Mouse (Mus musculus) layer of hippocampus, adult 11-12 months (tissue): ENCODE results near the gene Zswim1.

ENCODE experiments used
- DNase-seq: peaks from one replicate; pipeline ENCODE4 v3.0.0; 2022; ENCODE audit warnings: low spot score

Zswim1 gene

DNA sequence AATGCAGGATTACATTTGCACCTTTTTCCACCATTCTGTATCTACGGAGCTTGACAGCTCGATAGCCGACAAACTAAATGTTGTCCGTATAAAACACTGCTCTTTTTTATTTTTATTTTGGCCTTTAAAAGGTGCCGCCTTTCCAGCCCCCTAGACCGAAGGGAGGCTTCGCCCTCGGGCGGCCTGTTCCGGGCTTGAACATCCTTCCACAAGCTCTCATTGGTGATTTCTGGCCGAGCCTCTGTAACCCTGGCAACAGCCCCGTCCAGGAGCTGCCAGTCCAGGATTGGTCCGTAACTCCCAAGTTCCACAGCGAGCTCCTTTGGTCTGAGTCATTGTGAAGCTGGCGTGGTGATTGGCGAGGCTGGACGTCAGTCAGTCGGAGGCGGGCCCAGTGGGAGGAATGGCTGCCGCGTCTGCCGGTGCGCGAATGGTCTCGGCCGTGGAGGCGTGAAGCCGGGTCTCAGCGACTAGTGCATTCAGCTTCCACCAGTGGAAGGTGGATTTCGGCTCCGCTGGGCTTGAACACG, at the start of gene Zswim1:
Gene Zswim1, plus strand, starts transcription at position 51 of the 530 bp plus-strand sequence.
- DNase-seq, result peak; percentile 100

DNA sequence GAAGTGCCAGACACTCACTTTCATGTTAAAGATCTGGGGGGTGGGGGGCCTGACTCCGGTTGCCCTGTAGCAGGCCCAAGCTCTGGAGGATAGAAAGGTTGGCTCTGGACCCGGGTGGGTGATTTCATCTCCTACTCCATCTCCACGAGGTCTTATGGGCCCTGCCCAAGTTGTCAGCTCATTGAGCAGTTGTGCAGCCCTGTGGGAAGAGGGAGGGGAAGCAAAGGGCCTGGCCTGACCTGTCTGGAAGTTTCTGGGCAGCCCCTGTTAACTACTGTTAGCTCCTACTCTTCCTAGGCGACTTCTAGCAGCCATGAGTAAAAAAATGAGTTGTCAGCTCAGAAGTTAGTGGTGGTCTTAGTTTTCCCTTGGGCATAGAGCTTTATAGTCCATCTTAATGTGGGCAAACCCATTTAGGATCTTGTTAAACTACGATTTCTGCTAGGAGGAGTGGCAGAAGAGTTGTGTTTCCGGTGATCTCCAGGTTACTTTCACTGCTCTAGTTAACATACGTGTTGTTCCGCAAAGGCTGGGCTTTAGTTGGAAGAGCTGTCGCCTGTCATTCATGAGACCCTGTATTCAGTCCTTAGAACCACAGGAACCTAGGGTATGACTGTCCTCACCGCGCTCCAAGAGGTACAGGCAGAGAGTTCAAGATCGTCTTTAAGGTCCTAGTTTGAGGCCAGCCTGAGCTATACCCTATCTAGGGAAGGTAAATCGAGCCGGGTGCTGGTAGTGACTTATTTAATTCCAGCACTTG, 49.1 kb upstream of the Zswim1 start:
- no peak for DNase-seq

DNA sequence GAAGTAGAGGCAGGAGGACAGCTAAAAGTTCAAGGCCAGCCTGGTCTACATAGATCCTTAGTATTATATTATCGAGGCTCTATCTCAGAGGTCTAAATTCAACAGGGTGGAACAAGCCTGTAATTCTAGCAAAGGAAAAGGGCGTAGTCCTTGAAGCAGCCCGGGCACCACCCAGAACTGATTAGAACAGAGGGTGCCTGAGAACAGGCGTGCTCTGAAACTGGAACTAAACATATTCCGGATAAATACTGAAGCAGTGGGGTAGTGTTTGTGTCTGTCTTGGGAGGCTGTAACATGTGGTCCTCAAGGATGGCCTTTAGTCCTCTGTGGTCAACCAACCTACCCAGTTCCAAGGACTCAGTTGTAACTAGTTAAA, 48.5 kb upstream of the Zswim1 start:
- no peak for DNase-seq

DNA sequence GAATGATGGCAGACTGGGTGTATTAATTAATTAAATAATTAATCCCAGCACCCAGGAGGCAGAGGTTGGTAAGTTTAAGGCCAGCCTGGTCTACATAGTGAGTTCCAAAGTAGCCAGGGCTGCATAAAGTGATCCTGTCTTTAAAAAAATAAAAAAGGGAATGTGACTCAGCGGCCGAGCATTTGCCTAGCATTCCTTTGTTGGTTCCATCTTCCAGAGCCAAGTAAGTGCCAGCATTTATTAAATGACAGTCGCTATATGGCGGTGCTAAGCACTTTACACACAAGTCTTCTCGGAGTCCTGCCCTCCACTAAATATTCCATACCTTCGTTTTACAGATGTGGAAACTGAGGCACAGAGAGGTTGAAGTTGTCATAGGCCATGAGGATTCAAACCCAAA, 46.4 kb upstream of the Zswim1 start:
- no peak for DNase-seq

DNA sequence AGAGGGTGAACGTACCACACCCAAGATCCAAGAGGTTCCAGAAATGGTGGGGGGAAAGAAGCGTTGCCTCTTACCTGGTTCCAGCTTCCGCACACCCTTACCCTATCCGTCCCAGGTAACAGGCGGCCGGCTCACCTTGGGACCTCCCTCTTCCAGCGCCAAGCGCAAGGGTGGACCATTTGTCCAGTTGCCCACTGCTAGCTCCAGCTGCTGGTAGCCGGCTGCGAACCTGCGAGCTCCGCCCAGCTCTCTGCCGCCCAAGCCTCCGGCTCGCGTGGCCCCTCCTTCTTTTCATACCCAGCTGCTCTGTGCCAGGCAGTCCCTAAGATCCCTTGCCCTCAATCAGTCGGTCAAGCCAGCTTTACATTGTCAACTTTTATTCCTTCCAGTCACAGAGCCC, 45.7 kb upstream of the Zswim1 start:
- DNase-seq, result no peak

DNA sequence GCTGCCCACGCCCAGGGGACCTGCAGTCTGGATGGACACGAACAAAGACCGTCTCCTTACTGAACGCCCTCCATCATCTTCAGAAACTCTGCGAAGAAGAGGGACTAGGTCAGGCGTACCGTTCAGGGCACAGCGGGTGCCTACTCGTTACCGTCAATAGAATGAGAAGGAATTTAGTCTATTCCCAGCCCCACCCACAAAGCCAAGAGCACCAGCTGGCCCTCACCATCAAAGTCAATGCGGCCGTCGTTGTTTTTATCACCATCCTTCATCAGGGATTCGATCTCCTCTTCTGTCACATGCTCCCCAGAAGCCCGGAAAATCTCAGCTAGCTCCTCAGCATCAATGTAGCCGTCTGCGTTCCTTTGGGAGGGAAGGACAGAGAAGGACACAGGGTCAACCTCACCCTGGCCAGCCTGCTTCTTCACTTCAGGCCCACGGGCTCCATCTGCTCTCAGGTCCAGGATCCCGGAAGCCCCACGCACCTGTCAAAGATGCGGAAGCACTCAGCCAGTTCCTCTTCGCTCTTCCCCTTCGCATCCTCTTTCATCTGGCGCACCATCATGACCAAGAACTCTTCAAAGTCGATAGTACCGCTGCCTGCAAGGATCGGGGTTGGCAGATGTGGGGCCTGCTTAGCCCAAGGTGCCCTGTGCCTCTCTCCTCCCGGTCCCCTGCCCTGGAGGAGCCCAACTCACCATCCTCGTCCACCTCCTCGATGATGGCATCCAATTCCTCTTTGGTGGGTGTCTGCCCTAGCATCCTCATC, 45.1 kb upstream of the Zswim1 start:
- DNase-seq, result no peak

DNA sequence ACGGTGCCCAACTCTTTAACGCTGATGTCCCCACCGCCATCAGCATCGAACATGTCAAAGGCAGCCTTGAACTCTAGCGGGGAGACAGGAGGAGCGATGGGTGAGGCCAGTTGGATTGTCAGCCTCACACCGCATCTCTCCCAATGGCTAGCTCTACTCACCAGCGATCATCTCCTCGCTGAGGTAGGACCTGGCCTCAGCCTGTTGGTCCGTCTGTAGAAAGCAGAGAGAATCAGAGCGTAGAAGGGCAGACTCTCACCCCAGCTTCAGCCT, 44.5 kb upstream of the Zswim1 start:
- no peak for DNase-seq

DNA sequence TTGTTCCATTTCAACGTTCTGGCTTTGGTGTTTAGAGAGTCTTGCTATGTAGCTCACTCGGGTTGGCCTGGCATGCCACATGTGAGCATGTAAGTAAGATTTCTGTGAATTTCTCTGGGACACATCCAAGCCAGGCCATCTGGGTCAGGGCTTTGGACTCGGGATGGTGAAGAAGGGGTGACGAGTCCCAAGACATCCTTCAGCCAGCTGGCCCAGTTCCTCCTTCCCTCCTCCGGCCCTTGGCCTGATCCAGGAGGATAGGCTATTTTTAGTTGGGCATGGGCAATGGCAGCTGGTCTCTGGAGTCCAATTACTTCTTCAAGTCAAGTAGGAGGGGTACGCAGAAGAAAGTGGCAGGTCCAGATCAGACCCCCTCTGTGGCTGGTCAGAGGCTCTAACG, 43.7 kb upstream of the Zswim1 start:
- DNase-seq, result no peak

GRCm38 (mm10) chr2:164779481-164780086, 42.9 kb upstream of the Zswim1 start, which contains the start of gene Tnnc2:
Tnnc2 (minus strand) TSS chr2:164779967.
- no peak for DNase-seq

DNA sequence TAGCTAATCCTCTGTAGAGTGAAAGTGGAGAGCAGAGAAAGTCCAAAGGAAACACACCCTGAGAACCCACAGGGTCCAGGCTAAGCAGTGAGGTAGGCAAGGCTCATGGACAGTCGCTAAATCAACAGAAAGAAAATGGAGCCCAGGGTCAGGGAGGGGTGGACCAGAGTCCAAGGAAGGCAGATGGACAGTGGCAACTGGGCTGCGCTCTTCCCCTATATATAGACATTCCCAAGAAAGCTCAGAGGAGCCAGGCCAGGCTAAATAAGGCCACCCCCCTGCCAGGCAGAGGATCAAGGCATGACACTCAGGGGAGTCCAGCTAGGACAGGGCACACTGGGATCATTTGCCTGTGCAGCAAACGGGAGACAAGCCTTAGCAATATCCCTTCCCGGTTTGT, 40.6 kb upstream of the Zswim1 start:
- no peak for DNase-seq

- no peak for DNase-seq
Observed at GRCm38 (mm10) chr2:164783926-164784581, 38.4 kb upstream of the Zswim1 start.

DNA sequence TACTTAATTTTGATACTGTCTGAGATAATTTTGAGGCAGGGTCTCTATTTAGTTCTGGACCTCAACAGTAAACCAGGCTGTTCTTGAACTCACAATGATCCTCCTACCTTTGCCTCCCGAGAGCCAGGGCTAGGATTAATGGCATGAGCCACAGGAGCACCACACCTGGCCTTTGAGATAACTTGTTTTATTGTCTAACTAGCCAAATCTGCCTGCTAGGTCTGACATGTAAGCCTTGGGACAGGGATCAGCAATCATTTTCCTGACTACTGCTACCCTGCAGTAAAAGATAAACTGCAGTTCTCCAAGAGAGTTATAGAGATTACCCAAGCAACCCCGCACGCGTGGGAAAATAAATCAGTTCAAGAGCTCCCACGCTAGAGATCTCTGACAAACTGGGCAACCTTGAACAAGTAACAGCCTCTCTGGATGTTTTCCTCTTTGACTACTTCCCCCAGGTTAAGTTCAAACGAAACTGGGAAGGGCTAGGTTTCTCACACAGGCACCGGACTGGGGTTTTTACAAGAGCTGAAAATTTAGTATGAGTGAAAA, 37.5 kb upstream of the Zswim1 start:
- DNase-seq, result no peak

- DNase-seq, result peak; percentile 86
Observed at GRCm38 (mm10) chr2:164785481-164786387, 36.8 kb upstream of the Zswim1 start, which contains the start of gene Snx21. Snx21 (plus strand) TSS chr2:164785823.

DNA sequence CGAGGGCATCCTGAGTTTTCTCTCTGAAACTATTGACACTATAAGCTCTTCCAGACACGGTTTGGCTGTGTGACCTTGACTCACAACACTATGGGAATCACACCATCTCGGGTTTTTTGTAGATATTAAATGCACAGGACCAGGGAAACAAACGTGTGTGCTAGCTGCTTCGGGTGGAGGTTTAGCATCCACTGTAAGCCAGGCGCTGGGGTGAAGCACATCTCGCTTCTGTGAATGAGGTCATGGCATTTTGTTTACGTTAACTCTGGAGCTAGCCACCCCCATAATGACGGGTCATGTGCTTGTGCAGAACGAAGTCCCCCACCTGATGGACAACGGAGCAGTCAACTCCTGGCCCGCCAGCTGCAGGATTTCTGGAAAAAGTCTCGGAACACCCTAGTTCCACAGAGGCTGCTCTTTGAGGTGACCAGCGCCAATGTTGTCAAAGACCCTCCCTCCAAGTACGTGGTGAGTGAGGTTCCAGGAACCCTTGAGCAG, 36.0 kb upstream of the Zswim1 start:
- DNase-seq, result no peak

- no peak for DNase-seq
Observed at GRCm38 (mm10) chr2:164787032-164787431, 35.5 kb upstream of the Zswim1 start.

GRCm38 (mm10) chr2:164787779-164788178, 34.7 kb upstream of the Zswim1 start:
- DNase-seq, result no peak

DNA sequence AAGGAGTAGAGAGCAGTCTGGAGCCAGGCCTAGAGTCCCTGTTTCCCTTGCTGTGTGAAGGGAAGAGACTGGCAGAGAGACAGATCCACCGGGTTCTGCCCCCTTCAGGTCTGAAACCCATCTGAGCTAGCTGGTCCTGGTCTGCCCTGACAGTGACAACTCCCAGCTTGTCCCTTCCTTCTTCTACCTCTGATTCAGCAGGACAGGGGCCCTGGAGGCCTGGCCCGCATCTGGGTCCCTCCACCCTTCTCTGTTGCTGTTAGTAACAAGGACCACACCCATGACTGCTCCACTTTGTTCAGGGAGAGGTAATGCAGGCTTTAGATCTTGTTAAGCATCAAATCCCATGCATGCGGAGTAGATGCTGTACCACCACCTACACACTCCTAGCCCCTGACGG, 34.1 kb upstream of the Zswim1 start:
- DNase-seq, result no peak

DNA sequence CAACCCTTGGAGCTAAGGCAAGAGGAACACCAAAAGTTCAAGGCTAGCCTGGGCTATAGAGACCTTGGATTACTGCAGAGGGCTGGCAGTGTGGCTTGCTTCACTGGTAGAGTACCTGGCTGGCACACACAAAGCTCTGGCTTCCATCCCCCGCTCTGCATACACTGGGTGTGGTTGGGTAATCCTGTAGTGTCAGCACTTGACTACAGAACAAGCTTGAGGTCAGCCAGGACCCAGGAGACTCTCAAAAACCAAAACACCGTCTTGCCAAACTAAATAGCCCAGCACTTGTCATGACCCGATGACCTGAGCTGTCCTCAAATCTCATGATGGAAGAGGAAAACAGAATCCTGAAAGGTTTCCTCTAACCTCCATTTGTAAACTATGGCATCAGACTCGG, 32.0 kb upstream of the Zswim1 start:
- no peak for DNase-seq

DNA sequence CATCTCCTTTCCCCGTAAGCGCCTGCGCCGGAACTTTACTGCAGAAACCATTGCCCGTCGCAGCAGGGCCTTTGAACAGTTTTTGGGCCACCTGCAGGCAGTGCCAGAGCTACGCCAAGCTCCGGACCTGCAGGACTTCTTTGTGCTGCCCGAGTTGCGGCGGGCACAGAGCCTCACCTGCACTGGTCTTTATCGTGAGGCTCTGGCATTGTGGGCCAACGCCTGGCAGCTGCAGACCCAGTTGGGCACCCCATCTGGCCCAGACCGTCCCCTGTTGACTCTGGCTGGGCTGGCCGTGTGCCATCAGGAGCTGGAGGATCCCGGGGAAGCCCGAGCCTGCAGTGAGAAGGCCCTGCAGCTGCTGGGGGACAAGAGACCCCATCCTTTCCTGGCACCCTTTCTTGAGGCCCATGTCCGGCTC, 30.6 kb upstream of the Zswim1 start:
- no peak for DNase-seq

DNA sequence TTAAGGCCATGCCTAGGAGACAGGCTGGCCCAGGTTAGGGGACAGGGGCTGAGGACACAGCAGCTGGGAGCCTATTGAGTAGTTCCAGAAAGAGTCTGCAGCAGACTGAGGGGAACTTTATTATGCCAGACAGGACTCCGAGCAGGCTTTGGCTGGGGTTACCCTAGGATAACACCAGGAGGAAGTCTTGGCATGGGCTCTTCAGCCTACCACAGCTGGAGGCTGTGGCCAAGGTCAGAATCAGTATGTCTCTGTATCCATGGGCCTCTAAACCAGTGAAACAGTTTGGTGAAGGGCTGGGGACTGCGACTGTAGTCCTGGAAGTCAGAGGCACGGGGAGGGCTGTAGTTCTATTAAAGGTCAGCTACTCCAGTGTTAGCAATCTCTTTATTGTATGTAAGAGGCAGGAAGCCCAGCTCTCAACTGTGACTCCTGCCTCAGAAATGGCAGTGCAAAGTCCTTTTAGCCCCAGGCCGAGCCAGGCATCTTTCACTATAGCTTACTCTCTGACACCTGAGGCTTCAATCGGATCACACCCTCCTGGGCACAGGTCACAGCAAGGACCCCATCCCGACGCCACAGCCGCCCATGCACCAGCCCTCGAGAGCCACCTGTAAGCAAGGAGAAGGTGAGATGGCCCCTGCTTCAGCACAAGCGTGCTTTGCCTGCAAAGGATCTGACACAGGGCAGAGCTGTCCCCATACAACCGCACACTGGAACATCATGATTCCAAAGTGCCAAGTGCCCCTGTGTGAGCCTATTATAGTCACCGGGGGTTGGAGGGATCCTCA, 29.9 kb upstream of the Zswim1 start:
- DNase-seq, result no peak
